Mouse (Mus musculus): ENCODE results near the gene Cdrt4.
A peak's percentile ranks its signal among the peaks of the same experiment; 100 is the strongest.

- TF ChIP-seq POLR2A (IDR thresholded peaks at IDR 0.05; ENCODE audit: extremely low read depth, insufficient read depth, low read length) = no peak
- TF ChIP-seq CTCF (IDR thresholded peaks at IDR 0.05; ENCODE audit: low read depth, low read length) = peak; percentile 4; the same call in 1 of the 2 replicates
These were observed 41.2 kb upstream of the Cdrt4 start for GRCm38 (mm10) chr11:62909720-62910306.
